Mouse (Mus musculus) midbrain, embryonic 13.5 days (tissue): ENCODE data around the gene Gabra5. TPM values are rescaled to one million over a fixed set of nuclear protein-coding genes. Genes with fewer than 3 reads are reported as not detected.

Source experiments
- ATAC-seq: fragments of 200-750 bp; cut with Nextera tagmentation; 2 replicates; pipeline ENCODE4 v1.8.0; 2017; ENCODE audit warnings: mild to moderate bottlenecking, moderate TSS enrichment, moderate library complexity
- H3K27ac ChIP-seq: fragments of 300-500 bp; sonication (generic); 2 replicates; pipeline ENCODE4 v1.5.1; 2015; ENCODE audit warnings: inconsistent platforms, mild to moderate bottlenecking, moderate library complexity
- H3K27me3 ChIP-seq: fragments of 300-500 bp; sonication (generic); 2 replicates; pipeline ENCODE4 v1.6.1; 2015; ENCODE audit warnings: mild to moderate bottlenecking, inconsistent platforms
- H3K36me3 ChIP-seq: fragments of 300-500 bp; sonication (generic); 2 replicates; pipeline ENCODE4 v1.6.1; 2015; ENCODE audit warnings: mild to moderate bottlenecking, inconsistent platforms
- H3K4me1 ChIP-seq: fragments of 300-500 bp; sonication (generic); replicated peaks from 2 replicates; pipeline ENCODE4 v1.6.1; 2015; ENCODE audit warnings: inconsistent platforms
- H3K4me2 ChIP-seq: fragments of 300-500 bp; sonication (generic); replicated peaks from 2 replicates; pipeline ENCODE4 v1.6.1; 2015; ENCODE audit warnings: moderate library complexity, mild to moderate bottlenecking, inconsistent platforms
- H3K4me3 ChIP-seq: fragments of 300-500 bp; sonication (generic); replicated peaks from 2 replicates; pipeline ENCODE4 v1.5.1; 2015; ENCODE audit warnings: mild to moderate bottlenecking, inconsistent platforms
- H3K9ac ChIP-seq: fragments of 300-500 bp; sonication (generic); replicated peaks from 2 replicates; pipeline ENCODE4 v1.6.1; 2015; ENCODE audit warnings: mild to moderate bottlenecking, inconsistent platforms
- H3K9me3 ChIP-seq: fragments of 300-500 bp; sonication (generic); 2 replicates; pipeline ENCODE4 v1.6.1; 2016; ENCODE audit warnings: mild to moderate bottlenecking, inconsistent platforms
- WGBS: fragments of 180-500 bp; shearing (Covaris S2); methylation state at CpG from one replicate; pipeline ENCODE4 v1.1.7; 2015; 5-methylcytosine and 5-hydroxymethylcytosine counted together
- polyA plus RNA-seq: library from polyadenylated mRNA; unstranded; fragments of >200 nt; fragmentation: Nextera tagmentation; extraction: Ambion mirVana; gene quantifications from 2 replicates; pipeline ENCODE4 v1.2.1, GENCODE M21; 2015

The Gabra5 gene
- polyA plus RNA-seq = 8.3 and 9.6 TPM in 2 replicates

- peak; percentile 85 for ATAC-seq
- H3K27ac ChIP-seq = no peak within 1 kb of the TSS
- peaks cover 54% of the 10 kb centered on the region for H3K27me3 ChIP-seq
- H3K36me3 ChIP-seq = no peaks in the 10 kb centered on the region
- no peaks in the 10 kb centered on the region for H3K9me3 ChIP-seq
- peak within 1 kb of the TSS; percentile 58 for H3K4me3 ChIP-seq
- under 1% methylated on average over 59 of the region's 59 CpGs for WGBS
- peak within 1 kb of the TSS; percentile 66 for H3K9ac ChIP-seq
- peaks cover 11% of the 10 kb centered on the region; the same call in 1 of the 2 replicates for H3K4me1 ChIP-seq
- H3K4me2 ChIP-seq = peak within 1 kb of the TSS; percentile 84
These were observed at the start of gene Gabra5 for GRCm38 (mm10) chr7:57509681-57510141. TSS of gene Gabra5 (minus strand) at chr7:57510059.

GRCm38 (mm10) chr7:57538565-57538964, 28.7 kb upstream of the Gabra5 start:
- H3K27me3 ChIP-seq = no peaks in the 10 kb centered on the region
- H3K36me3 ChIP-seq = no peaks in the 10 kb centered on the region
- H3K9ac ChIP-seq = no peak overlapping the region
- no peak overlapping the region for H3K27ac ChIP-seq
- H3K4me2 ChIP-seq = no peak overlapping the region
- no peaks in the 10 kb centered on the region for H3K4me1 ChIP-seq
- no peak overlapping the region for H3K4me3 ChIP-seq
- H3K9me3 ChIP-seq = no peaks in the 10 kb centered on the region
- WGBS = 25% methylated on average over 7 of the region's 7 CpGs
- no peak for ATAC-seq

- Histone ChIP-seq H3K4me3 (no peak overlapping the region), H3K9ac (no peak overlapping the region), H3K27me3 (no peaks in the 10 kb centered on the region), H3K4me2 (no peak overlapping the region), H3K9me3 (no peaks in the 10 kb centered on the region), H3K36me3 (no peaks in the 10 kb centered on the region), H3K4me1 (no peaks in the 10 kb centered on the region), H3K27ac (no peak overlapping the region)
- no peak for ATAC-seq
- WGBS = 94% methylated on average over 10 of the region's 10 CpGs
These were observed 22.8 kb upstream of the Gabra5 start for GRCm38 (mm10) chr7:57532676-57533075.

- no peak overlapping the region for H3K9ac ChIP-seq
- no peaks in the 10 kb centered on the region for H3K36me3 ChIP-seq
- H3K9me3 ChIP-seq = no peaks in the 10 kb centered on the region
- no peaks in the 10 kb centered on the region for H3K27me3 ChIP-seq
- WGBS = 94% methylated on average over 8 of the region's 8 CpGs
- H3K4me1 ChIP-seq = no peaks in the 10 kb centered on the region
- no peak for ATAC-seq
- H3K27ac ChIP-seq = no peak overlapping the region
- H3K4me2 ChIP-seq = no peak overlapping the region
- no peak overlapping the region for H3K4me3 ChIP-seq
These were observed 20.1 kb upstream of the Gabra5 start for GRCm38 (mm10) chr7:57529954-57530353.

- Histone ChIP-seq H3K9me3 (no peaks in the 10 kb centered on the region), H3K27ac (no peak overlapping the region), H3K4me1 (no peaks in the 10 kb centered on the region), H3K4me3 (no peak overlapping the region), H3K36me3 (no peaks in the 10 kb centered on the region), H3K9ac (no peak overlapping the region), H3K27me3 (no peaks in the 10 kb centered on the region), H3K4me2 (no peak overlapping the region)
- WGBS = 87% methylated on average over 4 of the region's 4 CpGs
- ATAC-seq = no peak
These were observed 19.6 kb upstream of the Gabra5 start for GRCm38 (mm10) chr7:57529451-57529850.

- Histone ChIP-seq H3K9me3 (no peaks in the 10 kb centered on the region), H3K4me2 (no peak overlapping the region), H3K27ac (no peak overlapping the region), H3K4me3 (no peak overlapping the region), H3K9ac (no peak overlapping the region), H3K36me3 (no peaks in the 10 kb centered on the region), H3K27me3 (peaks cover 38% of the 10 kb centered on the region), H3K4me1 (peaks cover 11% of the 10 kb centered on the region; the same call in 1 of the 2 replicates)
- ATAC-seq = no peak
- 32% methylated on average over 3 of the region's 3 CpGs for WGBS
These were observed 3.1 kb upstream of the Gabra5 start for GRCm38 (mm10) chr7:57512955-57513354.

- under 1% methylated on average over 66 of the region's 72 CpGs for WGBS
- no peak overlapping the region for H3K27ac ChIP-seq
- peak; percentile 79 for ATAC-seq
These were observed 813 bp downstream of the Gabra5 start for GRCm38 (mm10) chr7:57508860-57509632.

GRCm38 (mm10) chr7:57502809-57503208, 7.0 kb downstream of the Gabra5 start:
- 62% methylated on average over 4 of the region's 4 CpGs for WGBS
- H3K9me3 ChIP-seq = no peaks in the 10 kb centered on the region

More at GRCm38 (mm10) chr7:57508860-57509632, 813 bp downstream of the Gabra5 start:
- Histone ChIP-seq H3K9me3 (no peaks in the 10 kb centered on the region), H3K4me2 (peak overlapping the region; percentile 84), H3K27me3 (peaks cover 53% of the 10 kb centered on the region), H3K36me3 (no peaks in the 10 kb centered on the region), H3K9ac (peak overlapping the region; percentile 66), H3K4me3 (peak overlapping the region; percentile 58), H3K4me1 (peaks cover 11% of the 10 kb centered on the region; the same call in 1 of the 2 replicates)

GRCm38 (mm10) chr7:57491795-57492194, 18.1 kb downstream of the Gabra5 start:
- no peak overlapping the region for H3K27ac ChIP-seq
- 76% methylated on average over 4 of the region's 4 CpGs for WGBS

More at GRCm38 (mm10) chr7:57502809-57503208, 7.0 kb downstream of the Gabra5 start:
- H3K27me3 ChIP-seq = peaks cover 14% of the 10 kb centered on the region
- ATAC-seq = no peak
- no peaks in the 10 kb centered on the region for H3K4me1 ChIP-seq
- H3K4me3 ChIP-seq = no peak overlapping the region
- H3K9ac ChIP-seq = no peak overlapping the region
- no peak overlapping the region for H3K27ac ChIP-seq
- no peaks in the 10 kb centered on the region for H3K36me3 ChIP-seq
- no peak overlapping the region for H3K4me2 ChIP-seq

GRCm38 (mm10) chr7:57486907-57487306, 23.0 kb downstream of the Gabra5 start:
- H3K4me3 ChIP-seq = no peak overlapping the region
- H3K9me3 ChIP-seq = no peaks in the 10 kb centered on the region
- H3K27me3 ChIP-seq = no peaks in the 10 kb centered on the region
- no peak overlapping the region for H3K4me2 ChIP-seq
- WGBS = 83% methylated on average over 6 of the region's 6 CpGs
- H3K9ac ChIP-seq = no peak overlapping the region
- no peaks in the 10 kb centered on the region for H3K36me3 ChIP-seq
- ATAC-seq = no peak
- no peak overlapping the region for H3K27ac ChIP-seq
- H3K4me1 ChIP-seq = no peaks in the 10 kb centered on the region

More at GRCm38 (mm10) chr7:57491795-57492194, 18.1 kb downstream of the Gabra5 start:
- no peaks in the 10 kb centered on the region for H3K27me3 ChIP-seq
- H3K36me3 ChIP-seq = no peaks in the 10 kb centered on the region
- no peak overlapping the region for H3K9ac ChIP-seq
- no peak overlapping the region for H3K4me3 ChIP-seq
- H3K4me2 ChIP-seq = no peak overlapping the region
- ATAC-seq = no peak
- H3K4me1 ChIP-seq = no peaks in the 10 kb centered on the region
- H3K9me3 ChIP-seq = no peaks in the 10 kb centered on the region

GRCm38 (mm10) chr7:57482896-57483295, 27.0 kb downstream of the Gabra5 start:
- Histone ChIP-seq H3K4me2 (no peak overlapping the region), H3K9me3 (no peaks in the 10 kb centered on the region), H3K4me1 (no peaks in the 10 kb centered on the region), H3K4me3 (no peak overlapping the region), H3K36me3 (no peaks in the 10 kb centered on the region), H3K27ac (no peak overlapping the region), H3K27me3 (no peaks in the 10 kb centered on the region), H3K9ac (no peak overlapping the region)
- ATAC-seq = no peak

GRCm38 (mm10) chr7:57473811-57474525, 35.9 kb downstream of the Gabra5 start:
- Histone ChIP-seq H3K27me3 (no peaks in the 10 kb centered on the region), H3K9me3 (no peaks in the 10 kb centered on the region), H3K4me1 (no peaks in the 10 kb centered on the region), H3K4me2 (no peak overlapping the region), H3K36me3 (no peaks in the 10 kb centered on the region), H3K27ac (no peak overlapping the region), H3K9ac (no peak overlapping the region), H3K4me3 (no peak overlapping the region)
- 83% methylated on average over 4 of the region's 4 CpGs for WGBS
- peak; percentile 90 for ATAC-seq
